Mouse (Mus musculus) gastrocnemius, adult 2 months (tissue): ENCODE data around the gene Hnrnpk. TPM values are rescaled to one million over a fixed set of nuclear protein-coding genes. Genes with fewer than 3 reads are reported as not detected.

Source experiments
- DNase-seq: peaks from one replicate; pipeline ENCODE4 v3.0.0; 2022
- H3K27ac ChIP-seq: fragments of 200-600 bp; 2 replicates; pipeline ENCODE4 v1.8.1; 2022; ENCODE audit warnings: mild to moderate bottlenecking
- H3K4me3 ChIP-seq: fragments of 200-600 bp; 2 replicates; pipeline ENCODE4 v1.8.1; 2022; ENCODE audit warnings: mild to moderate bottlenecking, moderate library complexity
- CTCF ChIP-seq: fragments of 200-600 bp; IDR thresholded peaks from 2 replicates; pipeline ENCODE4 v1.8.1; 2022; ENCODE audit warnings: antibody characterized with exemption, mild to moderate bottlenecking, moderate library complexity
- intact Hi-C: fragments of 180-260 bp; cut with DNase I; formaldehyde crosslinking; loops from one replicate; pipeline ENCODE4 v1.15.1; 2025
- microRNA-seq: library from miRNA; unstranded; fragments of <30 nt; microRNA quantifications from one replicate; pipeline ENCODE4 v1.2.0, GENCODE M21; 2021
- total RNA-seq, 2 experiments: library from RNA; stranded (reverse); gene quantifications; 2 replicates each; pipeline ENCODE4 v1.2.3; 2021

Gene Hnrnpk
- total RNA-seq, 2 experiments from 2014 or later = 239 to 294 TPM

GRCm38 (mm10) chr13:58350606-58351005 is 52.5 kb downstream of the Hnrnpk start:
- no peak for TF ChIP-seq CTCF
- H3K27ac ChIP-seq = no peak overlapping the region
- H3K4me3 ChIP-seq = no peak overlapping the region
- DNase-seq = no peak
- intact Hi-C loops = no loop called here

- no peak overlapping the region for H3K4me3 ChIP-seq
- no peak for DNase-seq
- TF ChIP-seq CTCF = no peak
- intact Hi-C loops = no loop called here
- no peak overlapping the region for H3K27ac ChIP-seq
Observed at GRCm38 (mm10) chr13:58344505-58344904, 58.6 kb downstream of the Hnrnpk start.

Small RNA genes within 50 kb of the gene (microRNA-seq; reads per million reads assigned to microRNA genes)
- 99.0 reads per million, percentile 43 among the genes with 10 or more reads in this experiment for gene Mir7-1

Other genes with a start within 250 kb of the Hnrnpk start
- gene Idnk, start 245.7 kb downstream of the Hnrnpk start, total RNA-seq = 10 to 100 TPM in 1 of 2 experiments, 1 to 10 TPM in 1; 8.0 to 10.8 TPM
- 10 to 100 TPM; 49.0 to 51.9 TPM for gene Ubqln1, start 187.7 kb downstream of the Hnrnpk start, total RNA-seq
- gene Gkap1, start 127.6 kb downstream of the Hnrnpk start, total RNA-seq = 10 to 100 TPM; 27.5 to 31.9 TPM
- gene Kif27, start 44.2 kb downstream of the Hnrnpk start, total RNA-seq = under 1 TPM in 1 of 2 experiments, not detected in 1; 0.08 TPM
- gene 2210016F16Rik, start 18.1 kb downstream of the Hnrnpk start, total RNA-seq = 1 to 10 TPM; 5.2 to 7.6 TPM
- 1 to 10 TPM; 6.2 to 7.6 TPM for gene Rmi1, start 1.1 kb downstream of the Hnrnpk start, total RNA-seq
- not detected for gene Slc28a3, start 207.5 kb upstream of the Hnrnpk start, total RNA-seq